28 mouse cellular contexts compared by ENCODE assay signal in the genomic region with DNA sequence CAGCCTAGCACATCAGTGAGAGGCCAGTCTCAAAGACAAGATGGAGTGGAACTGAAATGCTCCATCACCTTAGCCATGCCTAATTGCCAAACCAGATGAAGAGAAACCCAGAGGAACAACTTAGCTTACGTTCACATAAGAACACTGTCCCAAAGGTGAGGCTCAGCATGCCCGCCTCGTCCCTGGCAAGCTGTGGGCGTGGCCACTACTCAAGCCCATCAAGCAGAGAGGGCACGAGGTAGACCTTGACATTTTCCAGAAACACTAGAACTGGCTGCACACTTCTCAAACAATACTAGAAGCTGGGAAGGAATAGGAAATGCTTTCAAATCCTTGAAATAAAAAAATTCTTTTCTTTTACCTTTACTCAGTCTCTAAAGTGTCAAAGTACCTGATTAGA. TPM values are rescaled to one million over a fixed set of nuclear protein-coding genes. Genes with fewer than 3 reads are reported as not detected.
DNase-seq lines count a peak whose midpoint lies in the region; ATAC-seq and TF ChIP-seq lines count a peak whose summit lies in the region.
"Had no signal": no experiment of that assay in that cellular context is flagged by ENCODE, and none has a peak within 500 bp of the region (broad histone marks: within the 10 kb centered on the region; RNA-seq: fewer than 3 reads in every experiment).

No protein-coding gene starts in this region.

- no peak overlapping the region for H3K27ac ChIP-seq in kidney, adult 2 months (ENCODE audit: insufficient read depth, low read depth, low read length)
- H3K27ac ChIP-seq in kidney, embryonic 16.5 days (ENCODE audit: low read length) = no peak overlapping the region
- no peak overlapping the region for H3K27ac ChIP-seq in lung, postnatal 0 days (ENCODE audit: low read length)
- no peak overlapping the region for H3K27ac ChIP-seq in midbrain, embryonic 14.5 days (replicated peaks; ENCODE audit: low read depth, low read length)
- H3K27ac ChIP-seq: embryonic facial prominence, embryonic 13.5 days; forebrain, embryonic 10.5 days; forebrain, embryonic 15.5 days; gastrocnemius, adult 2 months; heart, adult 2 months; heart, embryonic 13.5 days; hindbrain, embryonic 14.5 days; kidney, postnatal 0 days; limb, embryonic 13.5 days; midbrain, embryonic 12.5 days; neural tube, embryonic 13.5 days had no signal

- H3K9me3 ChIP-seq in kidney, embryonic 16.5 days (ENCODE audit: low read length) = no peaks in the 10 kb centered on the region
- no peaks in the 10 kb centered on the region for H3K9me3 ChIP-seq in lung, postnatal 0 days (ENCODE audit: low read length)
- H3K9me3 ChIP-seq in midbrain, embryonic 14.5 days (ENCODE audit: control insufficient read depth, low read length) = no peaks in the 10 kb centered on the region
- H3K9me3 ChIP-seq: embryonic facial prominence, embryonic 13.5 days; forebrain, embryonic 10.5 days; forebrain, embryonic 15.5 days; heart, embryonic 13.5 days; limb, embryonic 13.5 days; megakaryocyte, embryonic 14.5 days; midbrain, embryonic 12.5 days; neural tube, embryonic 13.5 days had no signal

- H3K9ac ChIP-seq in kidney, embryonic 16.5 days (replicated peaks; ENCODE audit: low read length) = no peak overlapping the region
- H3K9ac ChIP-seq in lung, postnatal 0 days (replicated peaks; ENCODE audit: low read depth) = no peak overlapping the region
- no peak overlapping the region for H3K9ac ChIP-seq in midbrain, embryonic 14.5 days (replicated peaks; ENCODE audit: low read length)
- H3K9ac ChIP-seq: embryonic facial prominence, embryonic 13.5 days; forebrain, embryonic 15.5 days; heart, embryonic 13.5 days; hindbrain, embryonic 14.5 days; limb, embryonic 13.5 days; midbrain, embryonic 12.5 days; neural tube, embryonic 13.5 days had no signal

- H3K4me3 ChIP-seq in kidney, adult 2 months (ENCODE audit: insufficient read depth, low read depth, low read length) = no peak overlapping the region
- no peak overlapping the region for H3K4me3 ChIP-seq in kidney, embryonic 16.5 days (ENCODE audit: low read length)
- H3K4me3 ChIP-seq in lung, postnatal 0 days (ENCODE audit: low read depth, low read length) = no peak overlapping the region
- no peak overlapping the region for H3K4me3 ChIP-seq in lung, adult 2 months (replicated peaks; ENCODE audit: extremely low read depth, low read depth, low read length)
- H3K4me3 ChIP-seq in midbrain, embryonic 14.5 days (replicated peaks; ENCODE audit: low read depth, low read length) = no peak overlapping the region
- H3K4me3 ChIP-seq: embryonic facial prominence, embryonic 13.5 days; forebrain, embryonic 10.5 days; forebrain, embryonic 15.5 days; gastrocnemius, adult 2 months; heart, adult 2 months; heart, embryonic 13.5 days; limb, embryonic 13.5 days; megakaryocyte, embryonic 14.5 days; midbrain, embryonic 12.5 days; neural tube, embryonic 13.5 days had no signal

- no peak for TF ChIP-seq CTCF in kidney, adult 2 months (conservative IDR thresholded peaks at IDR 0.05; ENCODE audit: insufficient read depth, insufficient read length, low read depth, low read length)
- no peak for TF ChIP-seq CTCF in lung, postnatal 0 days (IDR thresholded peaks at IDR 0.05)
- no peak for TF ChIP-seq CTCF in lung, adult 2 months (IDR thresholded peaks at IDR 0.05; ENCODE audit: insufficient read depth, low read length)

- no peak for ATAC-seq in kidney, embryonic 16.5 days (ENCODE audit: low FRiP score, low TSS enrichment)
- no peak for ATAC-seq in lung, postnatal 0 days
- ATAC-seq in midbrain, embryonic 14.5 days (ENCODE audit: low FRiP score, low TSS enrichment) = no peak
- ATAC-seq: forebrain, embryonic 15.5 days; inflammation-experienced regulatory T-cells, adult 6 months had no signal

- peaks cover 11% of the 10 kb centered on the region; the same call in 1 of the 2 replicates for H3K4me1 ChIP-seq in kidney, adult 2 months (ENCODE audit: control insufficient read depth, insufficient read depth, low read length)
- peaks cover 14% of the 10 kb centered on the region for H3K4me1 ChIP-seq in kidney, embryonic 16.5 days (ENCODE audit: insufficient read depth, low read length)
- H3K4me1 ChIP-seq in lung, postnatal 0 days (ENCODE audit: insufficient read depth, low read depth, low read length) = no peaks in the 10 kb centered on the region; the same call in 1 of the 2 replicates
- peaks cover 3% of the 10 kb centered on the region for H3K4me1 ChIP-seq in lung, adult 2 months (ENCODE audit: control insufficient read depth, insufficient read depth, low read length)
- H3K4me1 ChIP-seq in midbrain, embryonic 14.5 days (ENCODE audit: control insufficient read depth, insufficient read depth, low read length) = peaks cover 18% of the 10 kb centered on the region

- 52% methylated on average over 5 of the region's 5 CpGs for WGBS in kidney, adult 2 months
- WGBS in kidney, embryonic 16.5 days = 68% methylated on average over 5 of the region's 5 CpGs
- WGBS in lung, postnatal 0 days = 65% methylated on average over 5 of the region's 5 CpGs
- WGBS in lung, adult 2 months = 63% methylated on average over 5 of the region's 5 CpGs
- WGBS in midbrain, embryonic 14.5 days = 83% methylated on average over 5 of the region's 5 CpGs

- no peak overlapping the region for H3K4me2 ChIP-seq in kidney, embryonic 16.5 days (replicated peaks; ENCODE audit: low read depth, low read length)
- no peak overlapping the region for H3K4me2 ChIP-seq in lung, postnatal 0 days (replicated peaks; ENCODE audit: low read depth, low read length)
- H3K4me2 ChIP-seq in midbrain, embryonic 14.5 days (ENCODE audit: low read length) = no peak overlapping the region
- H3K4me2 ChIP-seq: embryonic facial prominence, embryonic 13.5 days; forebrain, embryonic 15.5 days; heart, embryonic 13.5 days; hindbrain, embryonic 14.5 days; limb, embryonic 13.5 days; liver, embryonic 11.5 days; midbrain, embryonic 12.5 days; neural tube, embryonic 13.5 days had no signal

- DNase-seq in kidney, adult 2 months = peak; percentile 41
- DNase-seq in lung, postnatal 0 days (ENCODE audit: low spot score) = peak; percentile 13
- DNase-seq in lung, adult 2 months = no peak
- DNase-seq in adrenal gland, postnatal 14 days = peak; percentile 70
- DNase-seq in midbrain, embryonic 14.5 days = no peak
- no peak for DNase-seq in B cell, adult 2 months
- DNase-seq: cerebellum, adult 11-12 months; cerebellum, adult 9-11 months; gastrocnemius, adult 2 months; gastrocnemius, postnatal 36 days; heart, adult 2 months; heart, postnatal 10 days; lung, postnatal 4 days; right cerebral cortex, postnatal 4 days; thymus, postnatal 4 days had no signal

- H3K36me3 ChIP-seq in kidney, adult 2 months (ENCODE audit: control insufficient read depth, insufficient read depth, low read length) = no peaks in the 10 kb centered on the region
- 0 out of 2 replicates have a peak, but pooled peaks cover 3% of the 10 kb centered on the region for H3K36me3 ChIP-seq in kidney, embryonic 16.5 days (ENCODE audit: insufficient read depth, low read length)
- H3K36me3 ChIP-seq in lung, postnatal 0 days (ENCODE audit: insufficient read depth, low read length) = no peaks in the 10 kb centered on the region
- H3K36me3 ChIP-seq in midbrain, embryonic 14.5 days (ENCODE audit: control insufficient read depth, insufficient read depth, low read length) = no peaks in the 10 kb centered on the region
- H3K36me3 ChIP-seq: embryonic facial prominence, embryonic 13.5 days; forebrain, embryonic 15.5 days; limb, embryonic 13.5 days; midbrain, embryonic 12.5 days; neural tube, embryonic 13.5 days had no signal

- TF ChIP-seq EP300 in lung, postnatal 0 days (IDR thresholded peaks at IDR 0.05) = no peak

- TF ChIP-seq POLR2A in kidney, adult 2 months (IDR thresholded peaks at IDR 0.05; ENCODE audit: low read depth, low read length) = no peak
- TF ChIP-seq POLR2A in lung, adult 2 months (IDR thresholded peaks at IDR 0.05; ENCODE audit: borderline replicate concordance, extremely low read depth, low read depth, low read length) = no peak

- H3K27me3 ChIP-seq in kidney, adult 2 months (replicated peaks; ENCODE audit: control insufficient read depth, insufficient read depth, low read length) = no peaks in the 10 kb centered on the region
- H3K27me3 ChIP-seq in kidney, embryonic 16.5 days (ENCODE audit: insufficient read depth, low read length) = no peaks in the 10 kb centered on the region
- H3K27me3 ChIP-seq in lung, postnatal 0 days (replicated peaks; ENCODE audit: insufficient read depth, low read length) = no peaks in the 10 kb centered on the region
- H3K27me3 ChIP-seq in midbrain, embryonic 14.5 days (ENCODE audit: control insufficient read depth, insufficient read depth, low read length) = no peaks in the 10 kb centered on the region
- H3K27me3 ChIP-seq: embryonic facial prominence, embryonic 13.5 days; forebrain, embryonic 15.5 days; heart, embryonic 13.5 days; limb, embryonic 13.5 days; megakaryocyte, embryonic 14.5 days; midbrain, embryonic 12.5 days; neural tube, embryonic 13.5 days had no signal

RNA-seq across cellular contexts. Expression of a gene that starts 5.0 kb away (rescaled TPM):
- polyA plus RNA-seq in kidney, adult 2 months (2012; rRNA removed) = 25.0 and 26.9 TPM in 2 replicates
- 26.0 and 26.6 TPM in 2 replicates for polyA plus RNA-seq in kidney, embryonic 16.5 days (2015; fragmentation: Nextera tagmentation; extraction: Ambion mirVana)
- polyA plus RNA-seq in lung, postnatal 0 days (2015; fragmentation: Nextera tagmentation; extraction: Ambion mirVana) = 17.7 and 18.5 TPM in 2 replicates
- polyA plus RNA-seq in lung, adult 2 months (2012; rRNA removed) = 11.4 and 11.5 TPM in 2 replicates
- 34.4 and 36.4 TPM in 2 replicates for total RNA-seq in adrenal gland, postnatal 14 days (2021)
- polyA plus RNA-seq in midbrain, embryonic 14.5 days (2014; fragmentation: Nextera tagmentation; extraction: Ambion mirVana) = 13.9 and 14.8 TPM in 2 replicates

Comparison
In these comparisons a context has a peak if more than half of its experiments do, and no peak if none do; other contexts are left out.
1. DNase-seq: peak in kidney, adult 2 months (single experiment), lung, postnatal 0 days (single experiment) and adrenal gland, postnatal 14 days (single experiment); none in lung, adult 2 months (single experiment), midbrain, embryonic 14.5 days (single experiment) and B cell, adult 2 months (0 of 2).